Mouse (Mus musculus) naive thymus-derived CD4-positive, alpha-beta T cell, adult 2 months (primary cell): ENCODE results near the gene Fbxo41.

Experiments used
- DNase-seq: peaks from one replicate; pipeline ENCODE4 v3.0.0-alpha.2; 2011; ENCODE audit warnings: low read depth

The Fbxo41 gene

GRCm38 (mm10) chr6:85447351-85447750 lies 55.4 kb downstream of the Fbxo41 start:
- no peak for DNase-seq

GRCm38 (mm10) chr6:85445286-85445685 lies 57.5 kb downstream of the Fbxo41 start:
- DNase-seq = no peak

GRCm38 (mm10) chr6:85444266-85444965 lies 58.4 kb downstream of the Fbxo41 start:
- no peak for DNase-seq

- DNase-seq = no peak
These were observed 59.1 kb downstream of the Fbxo41 start for GRCm38 (mm10) chr6:85443488-85444233.

GRCm38 (mm10) chr6:85441142-85441541 lies 61.7 kb downstream of the Fbxo41 start:
- DNase-seq = no peak

GRCm38 (mm10) chr6:85436631-85437030 lies 66.2 kb downstream of the Fbxo41 start:
- no peak for DNase-seq

GRCm38 (mm10) chr6:85436204-85436603 lies 66.6 kb downstream of the Fbxo41 start:
- no peak for DNase-seq

GRCm38 (mm10) chr6:85433865-85434264 lies 68.9 kb downstream of the Fbxo41 start:
- DNase-seq = no peak

GRCm38 (mm10) chr6:85431842-85432431 lies 70.9 kb downstream of the Fbxo41 start, which contains the start of gene Smyd5:
Smyd5 (plus strand) TSS chr6:85431989.
- DNase-seq = peak; percentile 88

- peak; percentile 19 for DNase-seq
These were observed 71.4 kb downstream of the Fbxo41 start for GRCm38 (mm10) chr6:85431274-85431841.

- DNase-seq = no peak
These were observed 78.9 kb downstream of the Fbxo41 start, which contains the start of gene Noto for GRCm38 (mm10) chr6:85423836-85424379. Noto (plus strand) TSS chr6:85423886.
